Mouse (Mus musculus) testis, adult 2 months (tissue): ENCODE data around the gene Lamtor5.

Experiments
- CTCF ChIP-seq: fragments of 200-500 bp; IDR thresholded peaks from 2 replicates; pipeline ENCODE4 v1.5.1; 2012; ENCODE audit warnings: low read depth, mild to moderate bottlenecking, inconsistent platforms, low read length, moderate library complexity; ENCODE audit not compliant: control insufficient read depth, insufficient read depth, insufficient replicate concordance
- POLR2A ChIP-seq: fragments of 200-500 bp; IDR thresholded peaks from 2 replicates; pipeline ENCODE4 v1.6.1; 2012; ENCODE audit warnings: low read depth, mild to moderate bottlenecking, inconsistent platforms, low read length, moderate library complexity; ENCODE audit not compliant: control insufficient read depth

GRCm38 (mm10) chr3:107331746-107332126 lies 53.1 kb downstream of the Lamtor5 start:
- no peak for TF ChIP-seq CTCF
- TF ChIP-seq POLR2A = no peak
